Mouse (Mus musculus): ENCODE data around the gene Lamb1. TPM values are rescaled to one million over a fixed set of nuclear protein-coding genes. Genes with fewer than 3 reads are reported as not detected.
A peak's percentile ranks its signal among the peaks of the same experiment; 100 is the strongest.

Gene Lamb1
- polyA plus RNA-seq, 1 experiment from 2014 or later, result 92.1 TPM

GRCm38 (mm10) chr12:31265722-31266431, 843 bp downstream of the Lamb1 start:
- peak overlapping the region; percentile 77 for H3K4me2 ChIP-seq (ENCODE audit: low read depth, low read length)
- no peaks in the 10 kb centered on the region for H3K9me3 ChIP-seq (replicated peaks; ENCODE audit: control insufficient read depth, low read length)
- WGBS, result under 1% methylated on average over 50 of the region's 50 CpGs
- H3K27ac ChIP-seq (ENCODE audit: low read length), result peak overlapping the region; percentile 87
- peak; percentile 28 for ATAC-seq (replicated peaks; ENCODE audit: extremely low read depth, insufficient read depth, low FRiP score)
- H3K4me1 ChIP-seq (ENCODE audit: control insufficient read depth, insufficient read depth, low read length), result peaks cover 63% of the 10 kb centered on the region
- H3K9ac ChIP-seq (ENCODE audit: low read length), result peak overlapping the region; percentile 85
- H3K27me3 ChIP-seq (ENCODE audit: control insufficient read depth, insufficient read depth, low read length), result no peaks in the 10 kb centered on the region
- H3K36me3 ChIP-seq (ENCODE audit: control insufficient read depth, insufficient read depth), result peaks cover 12% of the 10 kb centered on the region
- peak overlapping the region; percentile 87 for H3K4me3 ChIP-seq (ENCODE audit: low read length)

GRCm38 (mm10) chr12:31266686-31267085, 1.7 kb downstream of the Lamb1 start:
- Histone ChIP-seq H3K4me1 (ENCODE audit: control insufficient read depth, insufficient read depth, low read length) (peaks cover 71% of the 10 kb centered on the region), H3K4me2 (ENCODE audit: low read depth, low read length) (peak overlapping the region; percentile 77), H3K4me3 (ENCODE audit: low read length) (peak overlapping the region; percentile 87), H3K9me3 (replicated peaks; ENCODE audit: control insufficient read depth, low read length) (no peaks in the 10 kb centered on the region), H3K27ac (ENCODE audit: low read length) (peak overlapping the region; percentile 87), H3K27me3 (ENCODE audit: control insufficient read depth, insufficient read depth, low read length) (no peaks in the 10 kb centered on the region), H3K36me3 (ENCODE audit: control insufficient read depth, insufficient read depth) (peaks cover 12% of the 10 kb centered on the region), H3K9ac (ENCODE audit: low read length) (peak overlapping the region; percentile 85)
- ATAC-seq (replicated peaks; ENCODE audit: extremely low read depth, insufficient read depth, low FRiP score), result no peak
- 5% methylated on average over 15 of the region's 15 CpGs for WGBS

GRCm38 (mm10) chr12:31267363-31267762, 2.3 kb downstream of the Lamb1 start:
- Histone ChIP-seq H3K4me3 (ENCODE audit: low read length) (peak overlapping the region; percentile 87), H3K9ac (ENCODE audit: low read length) (peak overlapping the region; percentile 85), H3K27me3 (ENCODE audit: control insufficient read depth, insufficient read depth, low read length) (no peaks in the 10 kb centered on the region), H3K27ac (ENCODE audit: low read length) (peak overlapping the region; percentile 87), H3K4me1 (ENCODE audit: control insufficient read depth, insufficient read depth, low read length) (peaks cover 71% of the 10 kb centered on the region), H3K36me3 (ENCODE audit: control insufficient read depth, insufficient read depth) (peaks cover 16% of the 10 kb centered on the region), H3K4me2 (ENCODE audit: low read depth, low read length) (peak overlapping the region; percentile 77), H3K9me3 (replicated peaks; ENCODE audit: control insufficient read depth, low read length) (no peaks in the 10 kb centered on the region)
- WGBS, result 19% methylated on average over 4 of the region's 4 CpGs
- no peak for ATAC-seq (replicated peaks; ENCODE audit: extremely low read depth, insufficient read depth, low FRiP score)

GRCm38 (mm10) chr12:31268315-31268714, 3.3 kb downstream of the Lamb1 start:
- 51% methylated on average over 3 of the region's 3 CpGs for WGBS
- Histone ChIP-seq H3K4me1 (ENCODE audit: control insufficient read depth, insufficient read depth, low read length) (peaks cover 63% of the 10 kb centered on the region), H3K9ac (ENCODE audit: low read length) (peak overlapping the region; percentile 85)

GRCm38 (mm10) chr12:31269020-31269597, 4.1 kb downstream of the Lamb1 start:
- 39% methylated on average over 12 of the region's 12 CpGs for WGBS
- H3K27me3 ChIP-seq (ENCODE audit: control insufficient read depth, insufficient read depth, low read length), result no peaks in the 10 kb centered on the region
- H3K27ac ChIP-seq (ENCODE audit: low read length), result peak overlapping the region; percentile 77
- H3K4me3 ChIP-seq (ENCODE audit: low read length), result 0 out of 2 replicates have a peak overlapping the region, but pooled peaks have one; percentile 1
- no peak for ATAC-seq (replicated peaks; ENCODE audit: extremely low read depth, insufficient read depth, low FRiP score)
- peak overlapping the region; percentile 54 for H3K9ac ChIP-seq (ENCODE audit: low read length)
- peaks cover 58% of the 10 kb centered on the region for H3K4me1 ChIP-seq (ENCODE audit: control insufficient read depth, insufficient read depth, low read length)
- peaks cover 34% of the 10 kb centered on the region for H3K36me3 ChIP-seq (ENCODE audit: control insufficient read depth, insufficient read depth)
- H3K9me3 ChIP-seq (replicated peaks; ENCODE audit: control insufficient read depth, low read length), result no peaks in the 10 kb centered on the region
- peak overlapping the region; percentile 40; the same call in 1 of the 2 replicates for H3K4me2 ChIP-seq (ENCODE audit: low read depth, low read length)

More at GRCm38 (mm10) chr12:31268315-31268714, 3.3 kb downstream of the Lamb1 start:
- no peak for ATAC-seq (replicated peaks; ENCODE audit: extremely low read depth, insufficient read depth, low FRiP score)
- no peaks in the 10 kb centered on the region for H3K9me3 ChIP-seq (replicated peaks; ENCODE audit: control insufficient read depth, low read length)
- peak overlapping the region; percentile 87 for H3K4me3 ChIP-seq (ENCODE audit: low read length)
- peaks cover 26% of the 10 kb centered on the region for H3K36me3 ChIP-seq (ENCODE audit: control insufficient read depth, insufficient read depth)
- H3K27ac ChIP-seq (ENCODE audit: low read length), result peak overlapping the region; percentile 37
- H3K27me3 ChIP-seq (ENCODE audit: control insufficient read depth, insufficient read depth, low read length), result no peaks in the 10 kb centered on the region
- peak overlapping the region; percentile 77 for H3K4me2 ChIP-seq (ENCODE audit: low read depth, low read length)

- peak overlapping the region; percentile 55; the same call in 1 of the 2 replicates for H3K9ac ChIP-seq (ENCODE audit: low read length)
- no peak overlapping the region; the same call in 1 of the 2 replicates for H3K4me3 ChIP-seq (ENCODE audit: low read length)
- H3K27ac ChIP-seq (ENCODE audit: low read length), result peak overlapping the region; percentile 87
- 76% methylated on average over 10 of the region's 10 CpGs for WGBS
- peak overlapping the region; percentile 51 for H3K4me2 ChIP-seq (ENCODE audit: low read depth, low read length)
- no peaks in the 10 kb centered on the region for H3K27me3 ChIP-seq (ENCODE audit: control insufficient read depth, insufficient read depth, low read length)
- peaks cover 41% of the 10 kb centered on the region for H3K36me3 ChIP-seq (ENCODE audit: control insufficient read depth, insufficient read depth)
- peaks cover 54% of the 10 kb centered on the region for H3K4me1 ChIP-seq (ENCODE audit: control insufficient read depth, insufficient read depth, low read length)
- ATAC-seq (replicated peaks; ENCODE audit: extremely low read depth, insufficient read depth, low FRiP score), result no peak
- H3K9me3 ChIP-seq (replicated peaks; ENCODE audit: control insufficient read depth, low read length), result no peaks in the 10 kb centered on the region
These were observed 5.3 kb downstream of the Lamb1 start for GRCm38 (mm10) chr12:31270361-31270760.

GRCm38 (mm10) chr12:31270776-31271175, 5.7 kb downstream of the Lamb1 start:
- Histone ChIP-seq H3K4me3 (ENCODE audit: low read length) (peak overlapping the region; percentile 18; the same call in 1 of the 2 replicates), H3K27ac (ENCODE audit: low read length) (peak overlapping the region; percentile 87), H3K27me3 (ENCODE audit: control insufficient read depth, insufficient read depth, low read length) (no peaks in the 10 kb centered on the region), H3K36me3 (ENCODE audit: control insufficient read depth, insufficient read depth) (peaks cover 44% of the 10 kb centered on the region), H3K4me2 (ENCODE audit: low read depth, low read length) (peak overlapping the region; percentile 51), H3K9ac (ENCODE audit: low read length) (peak overlapping the region; percentile 55), H3K9me3 (replicated peaks; ENCODE audit: control insufficient read depth, low read length) (no peaks in the 10 kb centered on the region), H3K4me1 (ENCODE audit: control insufficient read depth, insufficient read depth, low read length) (peaks cover 57% of the 10 kb centered on the region)
- 33% methylated on average over 5 of the region's 5 CpGs for WGBS
- ATAC-seq (replicated peaks; ENCODE audit: extremely low read depth, insufficient read depth, low FRiP score), result no peak

GRCm38 (mm10) chr12:31271361-31272011, 6.5 kb downstream of the Lamb1 start:
- peak; percentile 47 for ATAC-seq (replicated peaks; ENCODE audit: extremely low read depth, insufficient read depth, low FRiP score)
- Histone ChIP-seq H3K4me1 (ENCODE audit: control insufficient read depth, insufficient read depth, low read length) (peaks cover 59% of the 10 kb centered on the region), H3K9me3 (replicated peaks; ENCODE audit: control insufficient read depth, low read length) (no peaks in the 10 kb centered on the region), H3K9ac (ENCODE audit: low read length) (peak overlapping the region; percentile 56), H3K27ac (ENCODE audit: low read length) (peak overlapping the region; percentile 87), H3K27me3 (ENCODE audit: control insufficient read depth, insufficient read depth, low read length) (no peaks in the 10 kb centered on the region), H3K4me2 (ENCODE audit: low read depth, low read length) (peak overlapping the region; percentile 51), H3K36me3 (ENCODE audit: control insufficient read depth, insufficient read depth) (peaks cover 51% of the 10 kb centered on the region), H3K4me3 (ENCODE audit: low read length) (peak overlapping the region; percentile 18; the same call in 1 of the 2 replicates)
- 10% methylated on average over 16 of the region's 16 CpGs for WGBS
